Mouse (Mus musculus) retina, embryonic 14.5 days (tissue): ENCODE results near the gene Slc17a7.
"Not testable (repeated sequence)": the region's sequence is repeated elsewhere in the genome, so short reads cannot be mapped to it uniquely, and the experiment has no call there.

Experiments
- DNase-seq: peaks from one replicate; pipeline ENCODE4 v3.0.0-alpha.2; 2015; ENCODE audit warnings: low spot score

Gene Slc17a7

DNA sequence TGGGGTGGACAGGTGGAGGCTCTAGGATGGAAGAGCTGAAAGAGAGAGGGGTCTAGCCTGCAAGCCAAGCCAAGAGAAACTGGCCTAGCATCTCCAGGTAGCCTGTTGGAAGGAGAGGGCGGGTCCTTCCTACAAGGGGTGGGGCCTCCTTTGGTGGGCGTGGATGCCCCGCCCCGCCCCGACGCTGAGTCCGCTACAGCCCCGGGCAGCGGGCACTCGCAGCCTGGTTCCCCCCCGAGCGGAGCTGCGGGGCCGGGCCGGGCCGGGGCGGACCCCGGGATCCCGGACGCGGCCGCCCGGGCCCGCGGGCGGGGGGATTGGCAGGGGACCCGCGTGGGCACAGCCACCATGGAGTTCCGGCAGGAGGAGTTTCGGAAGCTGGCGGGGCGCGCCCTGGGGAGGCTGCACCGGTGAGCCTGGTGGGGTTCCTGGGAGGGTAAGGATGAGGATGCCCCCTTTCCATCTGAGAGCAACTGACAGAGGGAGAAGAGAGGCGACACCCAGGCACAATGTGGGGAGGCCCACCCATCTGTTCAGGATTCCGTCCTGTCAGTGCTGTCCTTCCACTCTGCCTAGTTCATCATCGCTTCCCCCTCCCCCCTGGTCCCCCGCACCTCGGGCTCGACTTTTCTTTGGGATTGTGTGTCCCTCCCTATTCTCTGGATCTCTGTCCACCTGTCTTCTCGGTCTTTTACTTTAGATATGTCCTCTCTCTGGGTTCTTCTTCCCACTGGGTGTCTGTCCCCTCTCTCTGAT lies at the start of gene Slc17a7:
Slc17a7 (plus strand) TSS at position 215 of the 756 bp plus-strand sequence.
- peak; percentile 60 for DNase-seq

DNA sequence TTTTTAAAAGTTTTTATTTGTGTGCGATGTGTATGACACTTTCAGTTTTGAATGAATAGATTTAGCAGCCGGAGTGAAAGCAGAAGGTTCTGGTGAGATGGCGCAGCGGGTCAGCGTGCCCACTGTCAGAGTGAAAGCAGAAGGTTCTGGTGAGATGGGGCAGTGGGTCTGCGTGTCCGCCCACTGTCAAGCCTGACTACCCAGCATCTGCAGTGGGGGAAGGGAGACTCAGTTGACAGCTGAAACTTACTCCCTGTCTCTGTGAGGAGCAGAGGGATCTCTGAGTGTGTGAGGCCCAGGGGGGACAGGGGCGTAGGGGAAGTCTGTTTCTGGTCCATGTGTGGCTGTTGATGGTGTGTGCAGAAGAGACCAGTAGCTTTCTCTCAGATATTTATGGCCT lies 46.2 kb upstream of the Slc17a7 start:
- no peak for DNase-seq

DNA sequence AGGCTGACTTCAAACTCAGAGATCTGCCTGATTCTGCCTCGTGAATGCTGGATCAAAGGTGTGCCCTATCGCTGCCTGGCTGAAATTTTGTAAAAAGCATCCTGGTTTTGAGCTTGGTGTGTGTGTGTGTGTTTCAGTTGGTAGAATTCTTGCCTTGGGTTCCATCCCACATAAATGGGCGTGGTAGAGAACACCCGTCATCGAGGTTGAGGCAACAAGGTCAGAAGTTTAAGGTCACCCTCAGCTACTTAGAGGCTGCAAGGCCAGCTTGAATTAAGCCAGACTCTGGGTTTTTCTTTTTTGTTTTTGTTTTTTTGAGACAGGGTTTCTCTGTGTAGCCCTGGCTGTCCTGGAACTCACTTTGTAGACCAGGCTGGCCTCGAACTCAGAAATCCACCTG lies 45.4 kb upstream of the Slc17a7 start:
- DNase-seq, result no peak

DNA sequence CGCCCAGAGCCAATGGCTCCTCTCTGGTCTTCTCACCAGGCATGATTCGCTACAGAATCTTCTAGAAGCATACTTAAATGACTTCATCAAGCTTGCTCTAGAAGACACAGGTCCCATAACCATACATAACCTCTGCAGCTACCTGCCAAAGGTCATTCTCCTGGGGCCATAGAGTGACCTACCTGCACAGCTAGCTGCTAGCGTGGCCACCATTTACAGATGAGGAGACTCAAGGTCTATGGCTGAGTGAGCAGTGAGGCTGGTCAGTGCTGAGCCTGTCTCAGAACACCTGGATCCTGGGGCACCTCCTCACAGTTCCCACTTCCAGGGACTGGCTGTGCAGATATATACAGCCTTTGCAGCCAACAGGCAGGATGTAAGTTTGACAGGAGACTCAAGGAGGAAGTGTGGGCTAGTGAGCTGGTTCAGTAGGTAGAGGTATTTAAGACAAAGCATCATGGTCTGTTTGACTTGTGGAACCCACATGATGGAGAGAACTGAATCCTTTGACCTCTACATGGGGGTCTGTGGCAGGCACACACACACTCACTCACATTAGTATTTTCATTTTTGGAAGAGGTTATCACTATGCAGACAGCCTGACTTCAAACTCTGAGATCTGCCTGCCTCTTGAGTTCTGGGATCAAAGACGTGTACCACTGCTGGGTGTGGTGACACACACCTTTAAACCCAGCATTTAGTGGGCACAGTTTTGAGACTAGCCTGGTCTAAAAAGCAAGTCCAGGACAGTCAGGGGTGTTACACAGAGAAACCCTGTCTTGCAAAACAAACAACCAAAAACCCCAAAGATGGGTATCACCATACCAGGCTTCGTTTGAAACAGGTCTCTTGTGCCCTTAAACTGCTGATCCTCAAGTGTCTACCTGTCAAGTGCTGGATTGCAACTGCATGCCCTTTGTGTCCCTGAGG lies 43.7 kb upstream of the Slc17a7 start:
- DNase-seq, result no peak

DNA sequence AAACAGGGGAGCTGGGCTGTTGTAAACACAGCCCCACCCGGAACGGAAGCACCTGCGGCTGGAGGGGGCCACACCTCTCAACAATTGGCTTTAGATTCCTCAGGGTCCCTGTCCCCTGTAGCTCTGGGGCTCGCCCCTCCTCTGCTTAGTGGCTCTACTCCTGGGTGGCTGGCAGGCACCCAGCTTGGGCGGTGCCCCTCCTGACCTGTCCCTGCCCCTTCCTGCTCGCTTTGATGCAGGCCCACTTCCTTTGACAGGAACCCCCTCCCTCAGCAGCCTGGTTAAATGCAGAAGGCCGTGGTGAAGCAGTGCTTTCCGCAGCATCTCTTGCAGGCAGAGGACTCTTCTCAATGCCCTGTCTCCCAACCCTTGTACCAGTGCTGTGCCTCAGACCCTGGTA lies 42.3 kb upstream of the Slc17a7 start:
- DNase-seq, result no peak

DNA sequence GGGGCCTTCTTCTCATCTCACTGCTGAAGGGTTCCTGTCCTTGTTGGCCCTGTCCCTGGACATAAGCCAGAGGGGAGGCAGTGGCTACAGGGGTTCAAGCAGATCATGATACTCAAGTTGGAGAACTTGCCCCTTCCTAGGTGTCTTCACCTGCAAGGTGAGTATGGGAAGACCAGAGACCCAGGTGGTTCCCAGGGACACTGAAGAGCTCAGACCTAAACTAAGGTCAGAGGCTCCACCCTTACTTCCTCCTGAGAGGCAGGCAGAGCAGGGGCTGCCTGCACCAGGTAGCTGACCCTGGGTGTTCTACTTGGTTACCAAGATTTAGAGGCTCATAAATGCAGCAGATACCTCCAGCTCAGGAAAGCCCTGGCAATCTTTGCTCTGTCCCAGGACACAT lies 41.8 kb upstream of the Slc17a7 start:
- DNase-seq, result no peak

DNA sequence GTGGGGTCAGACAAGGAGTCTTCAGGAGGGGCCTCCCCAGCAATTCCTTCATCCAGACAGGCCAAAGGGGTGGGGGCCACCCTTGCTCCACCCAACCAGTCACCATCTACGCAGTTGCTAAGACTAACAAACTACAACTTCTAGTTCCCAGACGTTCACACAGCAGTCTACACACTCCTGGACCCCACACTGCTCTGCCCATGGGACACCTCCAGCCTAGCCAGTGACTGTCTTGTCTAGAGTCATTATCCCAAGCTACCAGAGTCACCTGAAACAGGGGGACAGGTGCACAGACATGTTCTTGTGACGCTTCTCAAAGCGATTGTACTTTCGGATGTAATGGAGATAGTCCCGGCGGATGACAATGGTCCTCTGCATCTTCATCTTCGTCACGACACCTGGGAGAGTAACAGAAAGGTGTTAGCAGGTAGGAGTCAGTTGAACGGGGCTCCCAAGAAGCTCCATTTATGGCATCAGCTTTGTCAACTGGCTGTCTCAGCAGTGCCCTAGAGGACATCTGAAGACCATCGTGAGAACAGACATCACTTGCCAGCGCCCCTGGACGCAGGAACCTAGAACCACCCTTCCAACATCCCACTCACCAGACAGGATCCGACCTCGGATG lies 41.1 kb upstream of the Slc17a7 start:
- no peak for DNase-seq

DNA sequence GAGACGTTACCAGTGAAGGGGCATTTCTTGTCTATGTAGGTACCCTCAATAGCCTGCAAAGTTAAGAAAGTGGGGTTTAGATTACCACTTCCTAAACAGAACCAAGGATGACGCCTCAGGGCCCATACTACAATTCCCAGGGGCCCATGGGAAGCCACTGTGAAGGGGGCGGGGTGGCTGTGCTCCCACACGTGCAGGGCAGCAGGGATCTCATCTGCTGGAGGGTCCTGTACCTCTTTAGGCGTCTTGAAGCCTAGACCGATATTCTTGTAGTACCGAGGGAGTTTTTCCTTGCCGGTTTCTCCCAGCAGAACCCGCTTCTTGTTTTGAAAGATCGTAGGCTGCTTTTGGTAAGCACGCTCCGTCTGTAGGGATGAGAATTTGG lies 40.6 kb upstream of the Slc17a7 start:
- peak; percentile 42 for DNase-seq

DNA sequence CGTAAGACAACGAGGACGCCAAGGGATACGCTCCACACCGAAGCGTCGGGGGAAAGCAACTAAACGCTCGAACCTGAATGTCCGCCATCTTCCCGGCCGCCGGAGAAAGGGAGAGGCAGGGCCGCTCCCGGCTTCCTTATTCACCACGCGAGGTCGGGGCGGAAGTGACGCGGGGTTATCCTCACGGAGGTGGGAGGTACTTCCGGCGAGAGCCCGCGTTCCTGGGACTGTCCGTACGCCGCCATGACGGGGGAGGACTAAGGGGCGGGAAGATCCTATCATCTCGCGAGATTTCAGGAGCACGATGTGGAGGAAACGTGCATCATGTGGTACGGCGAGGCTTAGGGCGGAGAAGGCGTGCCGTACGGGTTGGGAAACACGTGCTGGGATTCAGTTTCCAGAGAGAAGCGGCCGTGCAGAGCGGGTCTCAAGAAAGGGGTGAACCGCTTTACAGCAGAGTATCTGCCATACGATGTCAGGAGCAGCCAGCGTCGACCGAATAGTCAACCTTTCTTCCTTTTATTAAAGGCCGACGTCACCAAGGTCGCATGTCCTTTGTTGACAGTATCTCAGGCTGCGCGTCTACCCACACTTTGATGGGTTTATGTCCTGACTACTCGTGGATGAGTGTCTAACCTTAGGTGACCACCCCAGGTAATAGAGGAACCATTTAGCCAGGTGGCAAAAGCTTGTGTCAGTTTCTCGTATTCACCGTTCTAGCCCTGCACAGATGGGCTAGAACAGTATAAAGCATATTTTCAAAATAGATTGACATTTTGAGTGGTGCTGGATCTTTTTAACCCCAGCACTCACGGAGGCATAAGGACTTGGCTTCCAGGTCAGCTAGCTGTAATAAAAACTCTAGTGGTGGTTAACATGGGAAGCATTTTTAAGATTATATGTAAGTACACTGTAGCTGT lies 39.3 kb upstream of the Slc17a7 start, which contains the start of gene Rps11:
Rps11 (minus strand) TSS at position 216 of the 920 bp plus-strand sequence.
- DNase-seq, result peak; percentile 99

DNA sequence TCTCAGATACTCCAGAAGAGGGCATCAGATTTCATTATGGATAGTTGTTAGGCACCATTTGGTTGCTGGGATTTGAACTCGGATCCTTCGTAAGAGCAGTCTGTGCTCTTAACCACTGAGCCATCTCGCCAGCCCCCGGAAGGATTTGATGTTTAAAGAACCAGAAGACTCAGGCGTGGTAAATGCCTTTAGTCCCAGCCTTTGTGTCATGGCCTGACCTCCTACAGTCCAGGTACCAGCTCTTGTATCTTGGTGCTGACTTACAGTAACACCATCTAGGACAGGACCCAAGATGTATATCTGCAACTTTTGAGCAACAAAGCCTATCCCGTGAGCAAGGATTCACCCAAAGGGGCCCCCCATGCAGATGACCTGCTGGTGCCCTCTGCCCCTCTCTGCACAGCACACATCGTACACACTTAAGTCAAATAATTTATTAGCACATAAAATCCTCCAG lies 38.6 kb upstream of the Slc17a7 start:
- DNase-seq, result peak; percentile 64

DNA sequence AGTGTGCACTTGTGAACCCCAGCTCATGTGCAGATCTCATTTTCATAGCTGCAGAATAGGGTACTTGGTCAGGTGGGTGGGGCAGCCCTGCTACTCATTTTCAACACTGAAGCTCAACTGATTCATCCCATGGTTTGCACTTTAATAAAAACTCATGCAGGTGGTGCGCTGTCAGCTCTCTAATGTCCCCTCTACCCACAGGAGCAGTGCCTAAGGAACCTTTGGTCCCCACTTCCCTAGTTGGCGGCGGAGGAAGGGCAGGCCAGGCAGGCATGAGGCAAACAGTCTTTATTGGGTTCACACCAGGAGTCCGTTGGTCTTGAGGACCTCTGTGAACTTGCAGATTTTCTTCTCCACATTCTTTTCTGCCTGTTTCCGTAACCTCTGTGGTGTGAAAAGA lies 38.1 kb upstream of the Slc17a7 start:
- not testable (repeated sequence) for DNase-seq

DNA sequence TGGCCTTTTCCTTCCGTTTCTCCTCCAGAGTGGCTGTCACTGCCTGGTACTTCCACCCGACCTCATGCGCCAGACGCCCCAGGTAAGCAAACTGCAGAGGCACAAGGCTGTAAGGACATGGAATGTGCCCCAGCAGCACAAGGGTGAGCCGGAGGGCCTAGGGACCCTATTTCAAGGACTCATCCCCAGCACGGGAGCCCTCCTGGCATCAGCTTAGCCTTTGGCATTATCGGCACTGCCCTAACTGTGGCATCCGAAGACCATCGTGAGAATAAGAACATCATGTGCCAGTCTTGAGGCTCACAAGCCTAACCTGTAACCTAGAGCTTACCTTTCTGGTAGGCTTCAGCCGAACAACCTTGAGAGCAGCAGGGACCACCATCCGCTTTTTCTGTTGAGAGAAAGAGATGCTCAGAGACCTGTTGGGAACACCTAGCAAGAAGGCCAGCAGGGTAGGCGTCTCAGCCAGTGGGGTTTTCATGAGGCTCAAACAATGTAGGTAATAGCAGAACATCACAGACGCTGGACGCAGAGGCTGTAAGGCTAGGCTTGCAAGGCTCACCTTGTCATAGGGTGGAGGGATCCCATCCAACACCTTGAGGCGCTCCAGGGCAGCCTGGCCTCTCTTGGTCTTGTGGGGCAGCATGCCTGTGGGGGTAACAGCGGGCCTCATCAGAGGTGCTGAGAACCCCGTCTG lies 37.5 kb upstream of the Slc17a7 start:
- no peak for DNase-seq

DNA sequence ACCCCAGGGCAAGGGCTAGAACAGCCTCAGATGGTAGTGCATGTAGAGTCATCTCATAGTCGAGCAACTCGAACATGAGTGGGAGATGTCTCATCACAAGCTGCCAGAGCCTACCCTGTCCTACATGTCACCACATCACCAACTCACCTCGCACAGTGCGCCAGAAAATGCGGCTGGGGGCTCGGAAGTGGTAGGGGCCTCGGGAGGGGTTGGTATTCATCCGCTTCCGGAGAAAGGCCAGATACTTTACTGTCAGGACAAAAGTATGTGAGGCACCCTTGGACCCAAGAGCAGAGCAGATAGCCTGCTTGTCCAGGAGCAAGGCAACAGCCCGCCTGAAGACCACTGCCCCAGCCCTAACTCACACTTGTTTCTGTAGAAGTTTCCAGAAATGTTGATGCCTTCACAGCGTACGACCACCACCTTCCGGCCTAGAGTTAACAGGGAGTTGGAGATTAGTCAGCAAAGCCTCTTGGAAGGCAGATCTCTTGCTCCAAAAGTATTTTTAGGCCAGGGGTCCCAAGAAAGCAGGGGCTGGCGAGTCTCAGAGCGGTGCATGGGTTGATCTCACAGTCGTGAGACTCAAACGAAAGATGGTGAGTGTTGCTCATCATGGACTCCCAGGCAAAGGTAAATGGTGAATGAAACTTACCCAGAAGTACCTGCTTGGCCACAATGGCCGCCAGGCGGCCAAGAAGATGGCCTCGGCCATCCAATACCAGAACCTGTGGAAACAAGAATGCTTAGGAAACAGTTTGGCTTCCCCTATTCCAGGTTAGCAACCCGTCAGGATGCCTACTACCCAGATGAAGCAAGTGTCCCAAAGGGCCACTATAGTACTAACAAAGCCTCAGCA lies 36.7 kb upstream of the Slc17a7 start:
- DNase-seq, result no peak

DNA sequence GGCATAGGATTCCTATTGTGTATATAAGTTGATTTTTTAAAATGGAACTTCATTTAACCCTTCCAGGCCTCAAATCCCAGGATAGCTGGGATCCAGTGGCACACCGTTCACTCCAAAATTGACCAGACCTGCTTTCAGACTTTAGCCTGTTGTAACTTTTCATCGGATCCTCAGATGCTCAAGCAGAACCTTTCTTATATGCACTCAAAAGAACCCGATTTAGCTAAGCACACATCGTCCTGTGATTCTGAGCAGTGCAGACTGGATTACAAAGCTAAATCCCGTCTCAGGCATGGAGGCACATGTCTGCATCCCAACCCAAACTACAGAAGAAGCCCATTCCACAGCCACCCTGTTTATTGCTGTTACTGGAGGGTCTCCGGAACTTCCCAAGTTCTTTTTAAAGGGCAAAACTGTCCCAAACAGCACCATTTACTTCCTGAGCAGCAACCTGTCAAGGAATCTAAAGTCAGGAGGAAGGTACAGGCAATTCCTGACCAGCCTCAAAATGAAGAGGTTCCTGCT lies 36.0 kb upstream of the Slc17a7 start:
- no peak for DNase-seq

DNA sequence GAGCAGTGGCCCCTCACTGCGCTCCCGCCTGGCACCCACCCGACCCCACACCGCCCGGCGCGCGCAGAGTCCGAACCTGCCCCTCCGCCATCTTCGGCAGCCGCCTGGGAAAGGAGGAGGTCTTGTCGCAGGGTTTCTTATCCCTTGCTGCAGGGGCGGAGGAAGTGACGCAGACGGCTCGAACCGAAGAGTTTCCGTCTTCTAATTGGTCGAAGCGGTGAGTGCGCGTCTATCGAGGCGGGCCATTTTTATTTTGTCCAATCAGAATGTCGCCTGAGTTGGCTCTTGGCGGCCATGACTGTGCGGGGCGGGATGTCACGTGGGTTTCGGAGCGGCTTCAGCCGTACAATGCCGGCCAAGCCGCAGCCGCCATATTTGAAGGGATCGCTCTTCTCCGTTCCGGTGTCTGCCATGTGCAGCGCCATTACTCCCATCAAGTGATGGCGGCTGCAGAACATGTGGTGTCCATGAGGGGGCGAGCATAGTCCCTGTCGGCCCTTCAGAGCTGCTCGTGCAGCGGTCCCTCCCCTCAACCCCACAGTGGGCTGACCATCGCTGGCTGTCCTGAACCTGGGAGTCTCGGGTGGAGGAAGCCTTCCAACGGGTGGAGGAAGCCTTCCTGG lies 35.0 kb upstream of the Slc17a7 start, which contains the start of gene Rpl13a:
Rpl13a (minus strand) TSS at position 138 of the 623 bp plus-strand sequence.
- peak; percentile 100 for DNase-seq

DNA sequence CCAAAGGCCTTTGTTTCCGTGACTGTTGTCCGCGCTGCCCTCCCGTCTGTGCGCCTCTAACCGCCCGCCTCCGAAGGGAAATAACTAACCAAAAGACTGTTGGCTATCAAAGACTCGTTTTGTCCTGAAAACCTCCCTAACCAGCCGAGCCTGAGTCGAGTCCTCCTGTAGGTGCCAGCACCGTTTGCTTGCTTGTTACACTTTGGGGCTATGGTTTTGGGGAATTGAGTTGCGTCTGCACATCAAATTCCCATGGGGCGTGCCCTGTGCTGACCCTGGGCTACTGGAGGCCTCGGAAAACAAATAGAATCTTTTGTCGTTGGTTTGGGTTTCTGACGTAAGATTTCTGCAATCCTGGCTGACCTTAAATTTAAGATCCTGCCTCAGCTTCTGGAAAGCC lies 34.4 kb upstream of the Slc17a7 start:
- DNase-seq, result no peak

DNA sequence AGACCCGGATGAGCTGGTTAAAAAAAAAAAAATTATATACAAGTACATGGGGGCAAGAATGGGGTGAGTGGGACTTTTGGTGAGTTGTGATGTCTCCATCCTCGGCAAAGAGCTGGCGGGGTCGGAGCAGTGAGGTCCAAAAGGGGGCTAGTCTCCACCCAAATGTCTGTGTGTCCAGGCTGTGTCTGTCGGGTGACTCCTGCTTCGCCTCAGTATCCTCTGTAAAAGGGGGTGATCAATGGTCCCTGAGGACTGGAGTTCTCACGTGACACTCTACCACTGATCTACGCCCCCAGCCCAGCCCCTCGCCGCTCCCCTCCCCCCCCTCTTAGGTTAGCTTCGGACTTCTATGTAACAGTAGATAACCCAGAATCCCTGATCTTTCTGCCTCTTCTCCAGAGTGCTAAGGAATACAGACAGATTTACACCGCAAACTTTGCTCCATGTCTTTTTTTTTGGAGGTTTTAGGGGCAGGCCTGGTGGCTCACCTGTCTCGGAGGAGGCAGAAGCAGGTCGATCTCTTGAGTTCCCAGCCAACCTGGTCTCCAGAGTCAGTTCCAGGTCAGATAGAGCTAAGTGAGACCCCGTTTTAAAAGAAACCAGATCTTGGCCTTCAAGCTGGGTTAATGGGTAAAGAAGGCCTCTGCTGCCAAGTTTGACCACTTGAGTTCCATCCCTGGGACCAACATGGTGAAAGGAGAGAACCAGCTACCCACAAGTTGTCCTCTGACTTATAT lies 33.8 kb upstream of the Slc17a7 start:
- DNase-seq, result no peak

DNA sequence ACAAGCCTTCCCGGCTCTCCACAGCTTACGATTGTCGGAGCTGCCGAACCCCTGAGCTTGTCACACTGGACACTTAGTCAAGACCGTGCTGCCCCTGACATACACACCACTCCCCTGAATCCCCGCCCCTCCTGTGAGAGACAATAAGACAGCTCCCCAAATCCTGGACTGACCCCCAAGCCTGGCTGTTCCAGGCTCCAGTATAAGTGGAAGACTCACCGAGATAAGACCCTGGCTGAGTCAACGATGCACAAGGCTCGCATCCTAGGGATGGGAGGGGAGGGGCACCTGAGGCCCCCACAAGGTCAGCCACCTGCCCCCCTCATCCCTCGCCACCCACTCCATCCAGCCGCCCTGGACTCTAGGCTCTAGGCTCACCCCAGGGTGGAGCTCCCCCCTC lies 31.9 kb upstream of the Slc17a7 start:
- DNase-seq, result no peak
